Mouse (Mus musculus) heart, embryonic 14.5 days (tissue): Measurements from ENCODE around the gene Gm14085. TPM values are rescaled to one million over a fixed set of nuclear protein-coding genes. Genes with fewer than 3 reads are reported as not detected.

Experiments
- polyA plus RNA-seq: library from polyadenylated mRNA; unstranded; fragments of >200 nt; fragmentation: Nextera tagmentation; extraction: Ambion mirVana; gene quantifications from 2 replicates; pipeline ENCODE4 v1.2.1, GENCODE M21; 2014

The Gm14085 gene
- polyA plus RNA-seq, 1 experiment from 2014 or later: not detected

Other genes with a start within 250 kb of the Gm14085 start
- 0.07 and 0.08 TPM in 2 replicates for gene Duox2, start 186.5 kb upstream of the Gm14085 start, polyA plus RNA-seq
- gene Duoxa2, start 186.0 kb upstream of the Gm14085 start, polyA plus RNA-seq: not detected in 2 replicates
- not detected in 2 replicates for gene Duoxa1, start 171.2 kb upstream of the Gm14085 start, polyA plus RNA-seq
- 0.04 and 0.05 TPM in 2 replicates for gene Duox1, start 169.3 kb upstream of the Gm14085 start, polyA plus RNA-seq
- gene Shf, start 115.8 kb upstream of the Gm14085 start, polyA plus RNA-seq: 3.6 TPM in 2 replicates
- gene Slc28a2, start 58.5 kb upstream of the Gm14085 start, polyA plus RNA-seq: 0.47 and 0.58 TPM in 2 replicates
- gene Gatm, start 126.4 kb downstream of the Gm14085 start, polyA plus RNA-seq: 13.2 and 19.0 TPM in 2 replicates
- not detected in 2 replicates for gene AA467197, start 152.0 kb downstream of the Gm14085 start, polyA plus RNA-seq
- 10.4 and 10.9 TPM in 2 replicates for gene Slc30a4, start 217.7 kb downstream of the Gm14085 start, polyA plus RNA-seq